Mouse (Mus musculus): Measurements from ENCODE around the gene Rbpjl. TPM values are rescaled to one million over a fixed set of nuclear protein-coding genes. Genes with fewer than 3 reads are reported as not detected.

Rbpjl gene
- polyA plus RNA-seq, 1 experiment from 2014 or later, result 0.16 TPM

- 42% methylated on average over 14 of the region's 14 CpGs for WGBS
- Histone ChIP-seq H3K9me3 (ENCODE audit: control insufficient read depth) (no peaks in the 10 kb centered on the region), H3K27me3 (replicated peaks; ENCODE audit: control insufficient read depth, insufficient read depth, low read length) (peaks cover 75% of the 10 kb centered on the region), H3K27ac (ENCODE audit: low read depth, low read length) (no peak overlapping the region), H3K4me3 (ENCODE audit: low read depth, low read length) (no peak overlapping the region), H3K4me1 (replicated peaks; ENCODE audit: control insufficient read depth, insufficient read depth, low read length) (peaks cover 4% of the 10 kb centered on the region; the same call in 1 of the 2 replicates), H3K36me3 (ENCODE audit: control insufficient read depth, insufficient read depth) (no peaks in the 10 kb centered on the region), H3K9ac (ENCODE audit: low read depth, low read length) (no peak overlapping the region), H3K4me2 (replicated peaks; ENCODE audit: low read depth) (peak overlapping the region; percentile 66)
- TF ChIP-seq CTCF (IDR thresholded peaks at IDR 0.05; ENCODE audit: low read depth), result no peak
- no peak for ATAC-seq
Measured at GRCm38 (mm10) chr2:164403396-164404081, 598 bp downstream of the Rbpjl start.

GRCm38 (mm10) chr2:164404082-164404990 is 1.4 kb downstream of the Rbpjl start:
- H3K9ac ChIP-seq (ENCODE audit: low read depth, low read length), result peak overlapping the region; percentile 26; the same call in 1 of the 2 replicates
- H3K27ac ChIP-seq (ENCODE audit: low read depth, low read length), result 0 out of 2 replicates have a peak overlapping the region, but pooled peaks have one; percentile 28
- no peaks in the 10 kb centered on the region for H3K36me3 ChIP-seq (ENCODE audit: control insufficient read depth, insufficient read depth)
- peak overlapping the region; percentile 36 for H3K4me3 ChIP-seq (ENCODE audit: low read depth, low read length)
- H3K9me3 ChIP-seq (ENCODE audit: control insufficient read depth), result no peaks in the 10 kb centered on the region
- TF ChIP-seq CTCF (IDR thresholded peaks at IDR 0.05; ENCODE audit: low read depth), result 0 out of 2 replicates have a peak, but pooled peaks have one; percentile 1
- peaks cover 4% of the 10 kb centered on the region; the same call in 1 of the 2 replicates for H3K4me1 ChIP-seq (replicated peaks; ENCODE audit: control insufficient read depth, insufficient read depth, low read length)
- ATAC-seq, result no peak
- H3K4me2 ChIP-seq (replicated peaks; ENCODE audit: low read depth), result peak overlapping the region; percentile 66
- peaks cover 75% of the 10 kb centered on the region for H3K27me3 ChIP-seq (replicated peaks; ENCODE audit: control insufficient read depth, insufficient read depth, low read length)
- 5% methylated on average over 49 of the region's 49 CpGs for WGBS

GRCm38 (mm10) chr2:164405060-164405459 is 2.1 kb downstream of the Rbpjl start, which contains the start of gene Matn4:
TSS of gene Matn4 (minus strand) at chr2:164405160.
- no peak for TF ChIP-seq CTCF (IDR thresholded peaks at IDR 0.05; ENCODE audit: low read depth)
- 29% methylated on average over 9 of the region's 9 CpGs for WGBS
- Histone ChIP-seq H3K9me3 (ENCODE audit: control insufficient read depth) (no peaks in the 10 kb centered on the region), H3K4me1 (replicated peaks; ENCODE audit: control insufficient read depth, insufficient read depth, low read length) (peaks cover 4% of the 10 kb centered on the region; the same call in 1 of the 2 replicates), H3K27ac (ENCODE audit: low read depth, low read length) (0 out of 2 replicates have a peak within 1 kb of the TSS, but pooled peaks have one; percentile 28), H3K27me3 (replicated peaks; ENCODE audit: control insufficient read depth, insufficient read depth, low read length) (peaks cover 71% of the 10 kb centered on the region), H3K4me3 (ENCODE audit: low read depth, low read length) (peak within 1 kb of the TSS; percentile 36), H3K36me3 (ENCODE audit: control insufficient read depth, insufficient read depth) (no peaks in the 10 kb centered on the region), H3K9ac (ENCODE audit: low read depth, low read length) (peak within 1 kb of the TSS; percentile 26; the same call in 1 of the 2 replicates), H3K4me2 (replicated peaks; ENCODE audit: low read depth) (peak within 1 kb of the TSS; percentile 66)
- no peak for ATAC-seq

- H3K9ac ChIP-seq (ENCODE audit: low read depth, low read length), result no peak overlapping the region
- no peak for ATAC-seq
- 59% methylated on average over 5 of the region's 5 CpGs for WGBS
- H3K4me3 ChIP-seq (ENCODE audit: low read depth, low read length), result no peak overlapping the region
- no peak overlapping the region for H3K4me2 ChIP-seq (replicated peaks; ENCODE audit: low read depth)
- H3K9me3 ChIP-seq (ENCODE audit: control insufficient read depth), result no peaks in the 10 kb centered on the region
- no peak overlapping the region for H3K27ac ChIP-seq (ENCODE audit: low read depth, low read length)
- H3K27me3 ChIP-seq (replicated peaks; ENCODE audit: control insufficient read depth, insufficient read depth, low read length), result peaks cover 67% of the 10 kb centered on the region
- H3K36me3 ChIP-seq (ENCODE audit: control insufficient read depth, insufficient read depth), result no peaks in the 10 kb centered on the region
- no peak for TF ChIP-seq CTCF (IDR thresholded peaks at IDR 0.05; ENCODE audit: low read depth)
- H3K4me1 ChIP-seq (replicated peaks; ENCODE audit: control insufficient read depth, insufficient read depth, low read length), result peaks cover 4% of the 10 kb centered on the region; the same call in 1 of the 2 replicates
Measured at GRCm38 (mm10) chr2:164405519-164405918, 2.6 kb downstream of the Rbpjl start.

- no peak for ATAC-seq
- WGBS, result 3% methylated on average over 22 of the region's 22 CpGs
- Histone ChIP-seq H3K4me3 (ENCODE audit: low read depth, low read length) (no peak overlapping the region), H3K27me3 (replicated peaks; ENCODE audit: control insufficient read depth, insufficient read depth, low read length) (peaks cover 48% of the 10 kb centered on the region), H3K4me2 (replicated peaks; ENCODE audit: low read depth) (peak overlapping the region; percentile 42), H3K27ac (ENCODE audit: low read depth, low read length) (no peak overlapping the region), H3K36me3 (ENCODE audit: control insufficient read depth, insufficient read depth) (no peaks in the 10 kb centered on the region), H3K9ac (ENCODE audit: low read depth, low read length) (no peak overlapping the region), H3K4me1 (replicated peaks; ENCODE audit: control insufficient read depth, insufficient read depth, low read length) (peaks cover 4% of the 10 kb centered on the region; the same call in 1 of the 2 replicates), H3K9me3 (ENCODE audit: control insufficient read depth) (no peaks in the 10 kb centered on the region)
- peak; percentile 93 for TF ChIP-seq CTCF (IDR thresholded peaks at IDR 0.05; ENCODE audit: low read depth)
Measured at GRCm38 (mm10) chr2:164407708-164408107, 4.8 kb downstream of the Rbpjl start.

- no peaks in the 10 kb centered on the region for H3K36me3 ChIP-seq (ENCODE audit: control insufficient read depth, insufficient read depth)
- no peaks in the 10 kb centered on the region for H3K4me1 ChIP-seq (replicated peaks; ENCODE audit: control insufficient read depth, insufficient read depth, low read length)
- no peak overlapping the region for H3K27ac ChIP-seq (ENCODE audit: low read depth, low read length)
- no peak for ATAC-seq
- H3K4me3 ChIP-seq (ENCODE audit: low read depth, low read length), result no peak overlapping the region
- H3K9me3 ChIP-seq (ENCODE audit: control insufficient read depth), result no peaks in the 10 kb centered on the region
- peak overlapping the region; percentile 47 for H3K4me2 ChIP-seq (replicated peaks; ENCODE audit: low read depth)
- 0 out of 2 replicates have a peak overlapping the region, but pooled peaks have one; percentile 3 for H3K9ac ChIP-seq (ENCODE audit: low read depth, low read length)
- peaks cover 4% of the 10 kb centered on the region; the same call in 1 of the 2 replicates for H3K27me3 ChIP-seq (replicated peaks; ENCODE audit: control insufficient read depth, insufficient read depth, low read length)
- WGBS, result 27% methylated on average over 28 of the region's 28 CpGs
- no peak for TF ChIP-seq CTCF (IDR thresholded peaks at IDR 0.05; ENCODE audit: low read depth)
Measured at GRCm38 (mm10) chr2:164414167-164414566, 11.2 kb downstream of the Rbpjl start.

All from intestine, postnatal 0 days (tissue).